Mouse (Mus musculus) neural tube, embryonic 15.5 days (tissue): Measurements from ENCODE around the gene Hsd17b11. TPM values are rescaled to one million over a fixed set of nuclear protein-coding genes. Genes with fewer than 3 reads are reported as not detected.

ENCODE experiments used
- ATAC-seq: fragments of 200-750 bp; cut with Nextera tagmentation; 2 replicates; pipeline ENCODE4 v1.8.0; 2017; ENCODE audit warnings: mild to moderate bottlenecking, moderate TSS enrichment, moderate library complexity; ENCODE audit not compliant: low FRiP score
- H3K27ac ChIP-seq: fragments of 300-500 bp; sonication (generic); replicated peaks from 2 replicates; pipeline ENCODE4 v1.5.1; 2015; ENCODE audit warnings: mild to moderate bottlenecking, inconsistent platforms
- H3K27me3 ChIP-seq: fragments of 300-500 bp; sonication (generic); replicated peaks from 2 replicates; pipeline ENCODE4 v1.6.1; 2015; ENCODE audit warnings: inconsistent platforms
- H3K36me3 ChIP-seq: fragments of 300-500 bp; sonication (generic); 2 replicates; pipeline ENCODE4 v1.6.1; 2015; ENCODE audit warnings: inconsistent platforms
- H3K4me1 ChIP-seq: fragments of 300-500 bp; sonication (generic); 2 replicates; pipeline ENCODE4 v1.6.1; 2015; ENCODE audit warnings: inconsistent platforms
- H3K4me2 ChIP-seq: fragments of 300-500 bp; sonication (generic); 2 replicates; pipeline ENCODE4 v1.6.1; 2015; ENCODE audit warnings: inconsistent platforms, mild to moderate bottlenecking, moderate library complexity
- H3K4me3 ChIP-seq: fragments of 300-500 bp; sonication (generic); replicated peaks from 2 replicates; pipeline ENCODE4 v1.5.1; 2015; ENCODE audit warnings: mild to moderate bottlenecking, inconsistent platforms
- H3K9ac ChIP-seq: fragments of 300-500 bp; sonication (generic); replicated peaks from 2 replicates; pipeline ENCODE4 v1.6.1; 2015; ENCODE audit warnings: mild to moderate bottlenecking, inconsistent platforms
- H3K9me3 ChIP-seq: fragments of 300-500 bp; sonication (generic); replicated peaks from 2 replicates; pipeline ENCODE4 v1.6.1; 2016; ENCODE audit warnings: inconsistent platforms
- WGBS: fragments of 180-500 bp; shearing (Covaris S2); methylation state at CpG from one replicate; pipeline ENCODE4 v1.1.7; 2015; ENCODE audit warnings: mixed read lengths; 5-methylcytosine and 5-hydroxymethylcytosine counted together
- polyA plus RNA-seq: library from polyadenylated mRNA; unstranded; fragments of >200 nt; fragmentation: Nextera tagmentation; extraction: Ambion mirVana; gene quantifications from 2 replicates; pipeline ENCODE4 v1.2.1, GENCODE M21; 2015

The Hsd17b11 gene
- polyA plus RNA-seq, 1 experiment from 2014 or later: 4.3 TPM

DNA sequence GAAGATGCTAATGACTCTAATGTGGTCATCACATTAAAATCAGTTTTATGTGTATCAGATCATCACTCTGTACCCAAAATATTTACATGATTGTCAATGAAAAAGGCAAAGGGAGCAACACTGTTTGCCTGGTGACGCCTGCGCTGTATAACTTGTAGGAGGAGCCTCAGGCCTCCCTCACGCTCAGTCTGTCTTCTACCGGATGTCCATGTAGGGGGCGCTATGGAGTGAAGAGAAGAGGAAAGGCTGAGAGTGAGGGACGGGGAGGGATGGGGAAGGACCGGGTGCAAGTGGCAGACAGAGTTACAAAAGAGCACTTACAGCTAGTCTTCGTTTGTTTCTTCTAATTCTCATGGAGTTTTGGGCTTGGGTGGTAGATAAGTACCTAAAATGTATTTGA, 31.2 kb upstream of the Hsd17b11 start:
- no peaks in the 10 kb centered on the region for H3K9me3 ChIP-seq
- peaks cover 5% of the 10 kb centered on the region for H3K4me1 ChIP-seq
- H3K36me3 ChIP-seq: peaks cover 28% of the 10 kb centered on the region
- H3K4me3 ChIP-seq: no peak overlapping the region
- no peak overlapping the region for H3K27ac ChIP-seq
- WGBS: 64% methylated on average over 8 of the region's 8 CpGs
- no peak for ATAC-seq
- H3K9ac ChIP-seq: no peak overlapping the region
- H3K27me3 ChIP-seq: no peaks in the 10 kb centered on the region
- H3K4me2 ChIP-seq: no peak overlapping the region

DNA sequence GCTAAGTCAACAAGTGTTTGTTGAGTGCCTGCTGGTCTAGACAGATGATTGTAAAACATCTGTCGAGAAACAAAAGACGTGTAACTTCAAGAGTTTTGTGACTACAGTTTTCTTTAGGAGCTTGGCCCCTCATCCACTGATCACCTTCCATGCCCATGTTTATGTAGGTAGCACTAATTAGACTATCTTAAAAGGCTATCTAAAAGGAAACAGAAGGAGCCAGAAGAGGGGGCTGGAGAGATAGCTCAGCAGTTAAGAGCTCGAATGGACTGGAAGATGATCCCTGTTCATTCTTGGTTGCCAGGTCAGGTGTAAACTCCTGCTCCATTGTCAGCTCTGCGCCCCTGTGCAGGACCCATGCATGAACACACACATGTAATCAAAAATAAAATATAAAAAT, 26.4 kb upstream of the Hsd17b11 start:
- H3K9me3 ChIP-seq: no peaks in the 10 kb centered on the region
- peaks cover 22% of the 10 kb centered on the region for H3K36me3 ChIP-seq
- H3K4me3 ChIP-seq: peak overlapping the region; percentile 84
- H3K4me2 ChIP-seq: peak overlapping the region; percentile 81
- no peaks in the 10 kb centered on the region for H3K27me3 ChIP-seq
- no peak for ATAC-seq
- WGBS: 29% methylated on average over 4 of the region's 4 CpGs
- H3K27ac ChIP-seq: peak overlapping the region; percentile 87; the same call in 1 of the 2 replicates
- peaks cover 19% of the 10 kb centered on the region for H3K4me1 ChIP-seq
- H3K9ac ChIP-seq: peak overlapping the region; percentile 97; the same call in 1 of the 2 replicates

DNA sequence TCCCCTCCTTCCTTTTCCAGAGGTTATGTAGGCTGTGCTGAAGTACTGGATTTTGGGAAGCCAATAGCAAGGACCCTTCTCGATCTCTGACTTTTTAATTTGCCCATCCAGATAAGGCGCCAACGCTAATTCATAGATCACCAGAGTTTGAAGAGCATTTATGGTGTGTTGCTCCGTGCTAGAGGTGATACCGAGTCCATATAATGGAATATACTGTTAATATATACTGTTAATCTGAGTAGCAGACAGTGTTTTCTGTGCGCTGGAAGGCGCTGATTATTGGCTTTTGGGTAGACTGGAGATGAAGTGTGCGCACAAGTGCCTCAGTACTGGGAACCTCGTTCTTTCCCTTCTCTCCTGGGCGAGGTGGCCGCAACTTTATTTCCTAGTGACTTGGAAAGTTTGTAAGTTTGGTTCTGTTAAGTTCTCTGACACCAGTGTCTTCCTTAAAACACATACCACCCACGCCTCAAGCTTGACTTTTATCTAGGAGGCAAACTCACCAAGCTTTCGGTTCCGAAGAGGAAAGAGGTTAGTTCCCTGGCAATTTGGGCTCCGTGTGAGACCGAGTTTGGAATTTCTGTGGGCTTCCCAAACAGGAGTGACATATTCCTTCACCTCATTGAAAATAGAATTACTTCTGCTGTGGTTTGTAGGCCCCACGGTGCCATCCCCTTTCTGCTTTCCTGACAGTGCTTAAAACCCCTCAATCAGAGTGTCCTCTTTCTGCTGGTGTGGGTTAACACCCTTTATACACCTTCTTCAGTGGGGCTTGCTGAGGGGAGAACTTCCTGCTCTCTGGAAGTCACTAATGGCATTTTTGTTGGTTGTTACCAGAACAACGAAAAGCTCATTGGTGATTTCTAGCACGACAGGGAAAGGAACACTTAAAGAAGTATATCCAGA, 25.7 kb upstream of the Hsd17b11 start:
- WGBS: 4% methylated on average over 19 of the region's 19 CpGs
- peak; percentile 21 for ATAC-seq
- Histone ChIP-seq H3K9ac (peak overlapping the region; percentile 97), H3K27me3 (no peaks in the 10 kb centered on the region), H3K4me2 (peak overlapping the region; percentile 81), H3K27ac (peak overlapping the region; percentile 87), H3K36me3 (peaks cover 20% of the 10 kb centered on the region), H3K4me1 (peaks cover 19% of the 10 kb centered on the region), H3K9me3 (no peaks in the 10 kb centered on the region), H3K4me3 (peak overlapping the region; percentile 84)

GRCm38 (mm10) chr5:104046256-104047199, 24.8 kb upstream of the Hsd17b11 start, which contains the start of gene Nudt9:
Nudt9 (plus strand) TSS chr5:104046306.
- peak; percentile 98 for ATAC-seq
- 4% methylated on average over 90 of the region's 90 CpGs for WGBS
- peaks cover 19% of the 10 kb centered on the region for H3K4me1 ChIP-seq

GRCm38 (mm10) chr5:104043704-104044103, 22.0 kb upstream of the Hsd17b11 start:
- Histone ChIP-seq H3K4me1 (peaks cover 19% of the 10 kb centered on the region), H3K9ac (no peak overlapping the region), H3K4me3 (no peak overlapping the region), H3K27ac (no peak overlapping the region), H3K9me3 (no peaks in the 10 kb centered on the region), H3K27me3 (no peaks in the 10 kb centered on the region), H3K36me3 (no peaks in the 10 kb centered on the region), H3K4me2 (no peak overlapping the region)
- no peak for ATAC-seq
- WGBS: 79% methylated on average over 2 of the region's 2 CpGs

More at GRCm38 (mm10) chr5:104046256-104047199, 24.8 kb upstream of the Hsd17b11 start, which contains the start of gene Nudt9:
- H3K4me2 ChIP-seq: peak within 1 kb of the TSS; percentile 81
- peak within 1 kb of the TSS; percentile 84 for H3K4me3 ChIP-seq
- peak within 1 kb of the TSS; percentile 87 for H3K27ac ChIP-seq
- H3K36me3 ChIP-seq: peaks cover 12% of the 10 kb centered on the region
- H3K9ac ChIP-seq: peak within 1 kb of the TSS; percentile 97
- H3K9me3 ChIP-seq: no peaks in the 10 kb centered on the region
- no peaks in the 10 kb centered on the region for H3K27me3 ChIP-seq

DNA sequence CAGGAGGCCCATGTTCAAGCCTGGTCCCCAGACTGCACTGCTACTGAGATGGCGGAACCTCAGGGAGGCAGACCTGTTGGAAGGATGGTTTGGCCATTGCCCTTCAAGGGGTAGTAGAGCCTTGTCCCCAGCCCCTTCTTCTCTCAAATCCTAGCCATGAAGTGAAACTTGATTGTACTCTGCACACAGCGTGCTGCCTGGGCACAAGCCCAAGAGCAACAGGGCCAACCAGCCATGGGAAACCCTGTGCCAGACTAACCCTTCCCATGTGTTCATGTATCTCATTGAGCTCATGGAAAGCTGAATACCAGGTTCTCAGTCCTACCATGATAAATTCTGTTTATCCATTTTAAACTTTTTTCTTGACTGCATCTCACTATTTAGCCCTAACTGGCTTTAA, 21.2 kb upstream of the Hsd17b11 start:
- no peak overlapping the region for H3K9ac ChIP-seq
- ATAC-seq: no peak
- H3K27ac ChIP-seq: no peak overlapping the region
- 93% methylated on average over 2 of the region's 2 CpGs for WGBS
- no peaks in the 10 kb centered on the region for H3K27me3 ChIP-seq
- no peaks in the 10 kb centered on the region for H3K36me3 ChIP-seq
- H3K4me1 ChIP-seq: peaks cover 14% of the 10 kb centered on the region
- H3K9me3 ChIP-seq: no peaks in the 10 kb centered on the region
- no peak overlapping the region for H3K4me2 ChIP-seq
- no peak overlapping the region for H3K4me3 ChIP-seq

- Histone ChIP-seq H3K27ac (no peak overlapping the region), H3K4me2 (no peak overlapping the region), H3K4me3 (no peak overlapping the region), H3K4me1 (no peaks in the 10 kb centered on the region), H3K9me3 (no peaks in the 10 kb centered on the region), H3K9ac (no peak overlapping the region), H3K27me3 (no peaks in the 10 kb centered on the region), H3K36me3 (no peaks in the 10 kb centered on the region)
- 69% methylated on average over 6 of the region's 6 CpGs for WGBS
- no peak for ATAC-seq
Observed at GRCm38 (mm10) chr5:104039154-104039932, 17.6 kb upstream of the Hsd17b11 start.

- no peak overlapping the region for H3K27ac ChIP-seq
- no peak overlapping the region for H3K4me2 ChIP-seq
- no peaks in the 10 kb centered on the region for H3K4me1 ChIP-seq
- no peak overlapping the region for H3K4me3 ChIP-seq
- WGBS: 91% methylated on average over 1 of the region's 1 CpGs
- no peak for ATAC-seq
- H3K9ac ChIP-seq: no peak overlapping the region
- H3K36me3 ChIP-seq: no peaks in the 10 kb centered on the region
- H3K9me3 ChIP-seq: no peaks in the 10 kb centered on the region
- H3K27me3 ChIP-seq: no peaks in the 10 kb centered on the region
Observed at GRCm38 (mm10) chr5:104036686-104037085, 15.0 kb upstream of the Hsd17b11 start.

- Histone ChIP-seq H3K36me3 (no peaks in the 10 kb centered on the region), H3K27ac (no peak overlapping the region), H3K4me2 (no peak overlapping the region), H3K9ac (no peak overlapping the region), H3K9me3 (no peaks in the 10 kb centered on the region), H3K4me1 (no peaks in the 10 kb centered on the region), H3K27me3 (no peaks in the 10 kb centered on the region), H3K4me3 (no peak overlapping the region)
- ATAC-seq: no peak
- WGBS: 81% methylated on average over 1 of the region's 1 CpGs
Observed at GRCm38 (mm10) chr5:104035824-104036223, 14.1 kb upstream of the Hsd17b11 start.

DNA sequence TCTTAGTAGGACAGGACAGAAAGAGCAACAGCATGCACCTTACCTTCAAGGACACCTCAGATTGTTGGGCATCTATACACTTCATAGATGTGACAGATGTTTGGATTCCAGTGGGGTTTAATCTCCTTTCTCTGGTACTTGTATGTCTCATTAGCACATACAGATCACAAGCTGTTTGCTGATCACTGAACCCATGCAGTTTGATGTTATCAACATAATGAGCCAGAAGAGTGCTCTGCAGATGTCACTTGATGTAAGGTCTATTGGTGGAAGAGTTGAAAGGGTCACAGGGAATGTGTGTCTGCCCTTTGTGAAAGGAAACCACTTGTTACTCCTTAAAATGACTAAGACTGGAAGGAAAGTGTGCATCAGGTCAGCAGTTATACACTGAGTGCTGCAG, 13.3 kb upstream of the Hsd17b11 start:
- H3K27ac ChIP-seq: no peak overlapping the region
- H3K4me1 ChIP-seq: no peaks in the 10 kb centered on the region
- H3K4me2 ChIP-seq: no peak overlapping the region
- ATAC-seq: no peak
- no peak overlapping the region for H3K4me3 ChIP-seq
- H3K9me3 ChIP-seq: no peaks in the 10 kb centered on the region
- no peak overlapping the region for H3K9ac ChIP-seq
- no peaks in the 10 kb centered on the region for H3K36me3 ChIP-seq
- H3K27me3 ChIP-seq: no peaks in the 10 kb centered on the region
